Mouse (Mus musculus): ENCODE measurements around the gene Mgat5b. TPM values are rescaled to one million over a fixed set of nuclear protein-coding genes. Genes with fewer than 3 reads are reported as not detected.

Gene Mgat5b
- polyA plus RNA-seq, 1 experiment from 2014 or later: 31.0 TPM

DNA sequence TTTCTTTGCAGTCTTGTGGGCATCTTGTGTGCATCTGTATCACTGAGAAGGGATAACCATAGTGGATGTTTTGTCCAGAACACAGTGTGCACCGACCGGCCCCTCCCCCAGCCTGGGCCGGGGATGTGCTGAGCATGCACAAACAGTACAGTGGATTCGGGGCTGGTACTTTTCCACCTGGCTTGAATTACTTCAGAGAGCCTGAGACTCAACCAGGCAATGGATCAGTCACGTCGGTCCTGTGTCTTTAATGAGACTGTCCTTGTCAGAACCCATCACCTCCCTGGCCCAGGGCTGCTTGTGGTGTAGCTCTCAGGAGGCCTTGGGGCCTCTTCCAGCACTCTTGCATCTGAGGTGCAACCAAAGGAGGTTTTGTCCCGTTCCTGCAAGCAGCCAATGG is 46.4 kb downstream of the Mgat5b start:
- Histone ChIP-seq H3K4me2 (no peak overlapping the region), H3K27me3 (no peaks in the 10 kb centered on the region), H3K9me3 (no peaks in the 10 kb centered on the region), H3K4me1 (replicated peaks) (peaks cover 9% of the 10 kb centered on the region; the same call in 1 of the 2 replicates), H3K9ac (no peak overlapping the region), H3K4me3 (no peak overlapping the region), H3K27ac (replicated peaks) (no peak overlapping the region), H3K36me3 (peaks cover 12% of the 10 kb centered on the region; the same call in 1 of the 2 replicates)
- 60% methylated on average over 7 of the region's 7 CpGs for WGBS
- ATAC-seq (ENCODE audit: low FRiP score, low read depth): no peak

DNA sequence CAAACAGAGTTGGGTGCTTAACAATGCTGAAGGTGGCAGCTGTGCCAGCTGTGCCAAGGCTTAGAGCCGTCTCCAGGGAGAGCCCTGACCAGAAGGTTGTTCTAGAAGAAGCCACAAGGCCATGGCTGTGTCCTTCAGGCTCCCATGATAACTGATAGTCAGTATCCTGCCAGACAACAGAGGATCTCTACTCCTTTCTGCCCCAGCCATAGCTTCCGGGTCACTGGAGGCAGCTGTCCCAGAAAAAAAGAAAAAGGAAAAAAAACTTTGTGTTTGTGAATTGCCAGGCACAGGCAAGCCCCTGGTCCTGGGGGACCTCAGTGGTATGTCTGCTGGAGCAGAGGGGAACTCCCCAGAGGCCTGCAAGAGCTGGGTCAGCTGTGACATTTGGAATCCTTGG is 47.3 kb downstream of the Mgat5b start:
- Histone ChIP-seq H3K27ac (replicated peaks) (no peak overlapping the region), H3K36me3 (peaks cover 12% of the 10 kb centered on the region; the same call in 1 of the 2 replicates), H3K9ac (no peak overlapping the region), H3K4me3 (no peak overlapping the region), H3K9me3 (no peaks in the 10 kb centered on the region), H3K27me3 (no peaks in the 10 kb centered on the region), H3K4me2 (no peak overlapping the region), H3K4me1 (replicated peaks) (peaks cover 9% of the 10 kb centered on the region; the same call in 1 of the 2 replicates)
- 55% methylated on average over 2 of the region's 2 CpGs for WGBS
- ATAC-seq (ENCODE audit: low FRiP score, low read depth): no peak

DNA sequence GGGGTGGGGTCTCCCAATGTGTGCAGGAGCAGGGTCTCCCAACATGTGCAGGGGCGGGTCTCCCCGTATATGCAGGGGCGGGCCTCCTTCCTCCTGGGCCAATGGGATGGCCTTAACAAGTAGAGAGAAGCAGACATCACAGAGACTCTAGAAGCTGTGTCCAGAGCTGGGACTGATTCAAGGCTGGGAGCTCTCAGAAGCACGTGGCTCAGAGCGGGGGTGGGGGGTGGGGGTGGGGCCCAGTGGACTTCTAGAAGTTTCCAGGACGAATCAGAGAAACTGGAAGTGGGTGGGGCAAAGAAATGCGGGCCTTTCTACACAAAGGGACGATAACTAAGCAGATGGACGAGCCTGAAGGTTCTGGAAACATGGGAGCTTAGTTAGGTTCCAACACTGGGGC is 49.9 kb downstream of the Mgat5b start:
- Histone ChIP-seq H3K36me3 (peaks cover 8% of the 10 kb centered on the region; the same call in 1 of the 2 replicates), H3K4me2 (no peak overlapping the region), H3K4me1 (replicated peaks) (peaks cover 16% of the 10 kb centered on the region), H3K9me3 (no peaks in the 10 kb centered on the region), H3K27ac (replicated peaks) (no peak overlapping the region), H3K4me3 (no peak overlapping the region), H3K9ac (no peak overlapping the region), H3K27me3 (no peaks in the 10 kb centered on the region)
- no peak for ATAC-seq (ENCODE audit: low FRiP score, low read depth)
- WGBS: 89% methylated on average over 9 of the region's 9 CpGs

DNA sequence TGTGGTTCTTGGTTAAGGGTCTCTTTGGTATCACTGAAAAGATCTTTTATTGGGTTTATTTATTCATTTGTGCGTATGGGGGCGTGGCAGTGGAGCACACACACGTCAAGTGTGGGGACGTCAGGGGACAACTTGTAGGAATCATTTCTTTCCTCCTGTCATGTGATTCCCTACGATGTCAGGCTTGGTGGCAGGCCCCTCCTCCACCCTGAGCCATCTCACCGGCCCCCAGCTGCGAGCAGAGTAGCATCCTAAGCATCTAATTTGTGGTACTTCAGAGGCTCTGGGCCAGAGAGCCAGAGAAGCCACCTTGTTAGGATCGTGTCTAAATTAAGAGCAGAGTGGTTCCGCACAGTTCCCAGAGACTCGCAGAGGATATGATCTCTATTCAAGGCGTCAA is 50.8 kb downstream of the Mgat5b start:
- Histone ChIP-seq H3K4me2 (no peak overlapping the region), H3K4me3 (no peak overlapping the region), H3K4me1 (replicated peaks) (peaks cover 16% of the 10 kb centered on the region), H3K9me3 (no peaks in the 10 kb centered on the region), H3K36me3 (peaks cover 7% of the 10 kb centered on the region; the same call in 1 of the 2 replicates), H3K27ac (replicated peaks) (no peak overlapping the region), H3K27me3 (no peaks in the 10 kb centered on the region), H3K9ac (no peak overlapping the region)
- WGBS: 59% methylated on average over 11 of the region's 11 CpGs
- no peak for ATAC-seq (ENCODE audit: low FRiP score, low read depth)

- no peaks in the 10 kb centered on the region for H3K9me3 ChIP-seq
- peaks cover 7% of the 10 kb centered on the region; the same call in 1 of the 2 replicates for H3K36me3 ChIP-seq
- peaks cover 11% of the 10 kb centered on the region for H3K4me1 ChIP-seq (replicated peaks)
- no peak overlapping the region for H3K9ac ChIP-seq
- WGBS: 29% methylated on average over 4 of the region's 4 CpGs
- no peak overlapping the region for H3K4me2 ChIP-seq
- H3K27me3 ChIP-seq: no peaks in the 10 kb centered on the region
- no peak overlapping the region for H3K4me3 ChIP-seq
- no peak for ATAC-seq (ENCODE audit: low FRiP score, low read depth)
- H3K27ac ChIP-seq (replicated peaks): no peak overlapping the region
These were observed 52.2 kb downstream of the Mgat5b start for GRCm38 (mm10) chr11:116970847-116971246.

- 30% methylated on average over 4 of the region's 4 CpGs for WGBS
- H3K27me3 ChIP-seq: no peaks in the 10 kb centered on the region
- H3K36me3 ChIP-seq: peaks cover 11% of the 10 kb centered on the region
- H3K9ac ChIP-seq: no peak overlapping the region
- no peak overlapping the region for H3K4me3 ChIP-seq
- H3K4me1 ChIP-seq (replicated peaks): peaks cover 6% of the 10 kb centered on the region
- ATAC-seq (ENCODE audit: low FRiP score, low read depth): no peak
- H3K27ac ChIP-seq (replicated peaks): no peak overlapping the region; the same call in 1 of the 2 replicates
- no peaks in the 10 kb centered on the region for H3K9me3 ChIP-seq
- no peak overlapping the region for H3K4me2 ChIP-seq
These were observed 54.2 kb downstream of the Mgat5b start for GRCm38 (mm10) chr11:116972828-116973227.

GRCm38 (mm10) chr11:116973508-116973907 is 54.8 kb downstream of the Mgat5b start:
- 90% methylated on average over 9 of the region's 9 CpGs for WGBS
- Histone ChIP-seq H3K4me1 (replicated peaks) (peaks cover 6% of the 10 kb centered on the region), H3K4me2 (no peak overlapping the region), H3K27ac (replicated peaks) (no peak overlapping the region), H3K36me3 (peaks cover 14% of the 10 kb centered on the region), H3K27me3 (no peaks in the 10 kb centered on the region), H3K4me3 (no peak overlapping the region), H3K9me3 (no peaks in the 10 kb centered on the region), H3K9ac (no peak overlapping the region)
- no peak for ATAC-seq (ENCODE audit: low FRiP score, low read depth)

- no peak for ATAC-seq (ENCODE audit: low FRiP score, low read depth)
- H3K27ac ChIP-seq (replicated peaks): no peak overlapping the region
- 95% methylated on average over 7 of the region's 7 CpGs for WGBS
These were observed 55.7 kb downstream of the Mgat5b start for GRCm38 (mm10) chr11:116974341-116974740.

GRCm38 (mm10) chr11:116980313-116980712 is 61.6 kb downstream of the Mgat5b start:
- ATAC-seq (ENCODE audit: low FRiP score, low read depth): 0 out of 2 replicates have a peak, but pooled peaks have one; percentile 9
- Histone ChIP-seq H3K4me1 (replicated peaks) (peaks cover 11% of the 10 kb centered on the region), H3K9ac (no peak overlapping the region), H3K9me3 (no peaks in the 10 kb centered on the region), H3K27me3 (no peaks in the 10 kb centered on the region), H3K27ac (replicated peaks) (peak overlapping the region; percentile 49), H3K4me2 (no peak overlapping the region), H3K36me3 (peaks cover 18% of the 10 kb centered on the region), H3K4me3 (no peak overlapping the region)
- WGBS: 25% methylated on average over 5 of the region's 5 CpGs

More at GRCm38 (mm10) chr11:116974341-116974740, 55.7 kb downstream of the Mgat5b start:
- H3K27me3 ChIP-seq: no peaks in the 10 kb centered on the region
- peaks cover 19% of the 10 kb centered on the region for H3K36me3 ChIP-seq
- H3K9me3 ChIP-seq: no peaks in the 10 kb centered on the region
- H3K4me3 ChIP-seq: no peak overlapping the region
- H3K9ac ChIP-seq: no peak overlapping the region
- H3K4me1 ChIP-seq (replicated peaks): peaks cover 6% of the 10 kb centered on the region
- no peak overlapping the region for H3K4me2 ChIP-seq

DNA sequence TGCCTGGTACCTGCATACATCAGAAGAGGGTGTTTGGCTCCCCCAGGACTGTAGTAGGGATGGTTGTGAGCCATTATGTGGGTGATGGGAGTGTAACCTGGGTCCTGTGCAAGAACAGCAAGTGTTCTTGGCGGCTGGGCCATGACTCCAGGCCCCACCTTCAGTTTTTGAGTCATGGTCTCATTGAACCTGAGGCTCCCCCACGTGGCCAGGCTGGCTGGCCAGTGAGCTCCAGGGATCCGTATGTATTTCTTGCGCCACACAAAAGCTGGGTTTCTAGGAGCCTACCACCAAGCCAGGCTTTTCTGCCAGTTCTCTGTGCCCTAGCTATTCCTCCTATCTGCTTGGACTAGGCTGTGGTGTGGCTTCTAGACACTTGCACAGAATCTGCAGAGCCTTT is 63.9 kb downstream of the Mgat5b start:
- Histone ChIP-seq H3K27ac (replicated peaks) (no peak overlapping the region), H3K4me1 (replicated peaks) (peaks cover 11% of the 10 kb centered on the region), H3K9ac (no peak overlapping the region), H3K4me2 (no peak overlapping the region), H3K27me3 (no peaks in the 10 kb centered on the region), H3K36me3 (peaks cover 26% of the 10 kb centered on the region), H3K9me3 (no peaks in the 10 kb centered on the region), H3K4me3 (no peak overlapping the region)
- WGBS: 61% methylated on average over 4 of the region's 4 CpGs
- ATAC-seq (ENCODE audit: low FRiP score, low read depth): no peak

GRCm38 (mm10) chr11:116985504-116986385 is 67.1 kb downstream of the Mgat5b start:
- peaks cover 12% of the 10 kb centered on the region; the same call in 1 of the 2 replicates for H3K36me3 ChIP-seq
- ATAC-seq (ENCODE audit: low FRiP score, low read depth): no peak
- H3K4me2 ChIP-seq: no peak overlapping the region
- peaks cover 20% of the 10 kb centered on the region for H3K4me1 ChIP-seq (replicated peaks)
- no peak overlapping the region for H3K27ac ChIP-seq (replicated peaks)
- H3K27me3 ChIP-seq: no peaks in the 10 kb centered on the region
- 76% methylated on average over 15 of the region's 15 CpGs for WGBS
- H3K4me3 ChIP-seq: no peak overlapping the region
- no peaks in the 10 kb centered on the region for H3K9me3 ChIP-seq
- H3K9ac ChIP-seq: no peak overlapping the region

DNA sequence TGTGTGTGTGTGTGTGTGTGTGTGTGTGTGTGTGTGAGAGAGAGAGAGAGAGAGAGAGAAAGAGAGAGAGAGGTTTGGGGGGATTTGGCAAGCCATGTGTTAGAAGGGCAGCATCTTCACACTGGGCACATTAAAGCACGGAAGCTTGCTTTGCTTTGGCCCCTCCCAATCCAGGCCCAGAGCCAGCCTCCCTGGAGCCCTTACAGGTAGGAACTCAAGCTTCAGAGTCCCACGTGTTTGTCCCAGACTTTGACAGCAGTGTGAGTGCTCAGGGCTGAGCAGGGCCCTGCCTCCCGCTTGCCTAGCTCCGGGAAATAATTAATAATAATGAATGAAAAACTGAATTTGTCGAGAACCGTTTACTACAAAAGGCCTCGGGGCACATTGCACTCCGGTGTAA is 69.5 kb downstream of the Mgat5b start:
- Histone ChIP-seq H3K4me3 (no peak overlapping the region), H3K4me1 (replicated peaks) (peaks cover 24% of the 10 kb centered on the region), H3K36me3 (peaks cover 12% of the 10 kb centered on the region; the same call in 1 of the 2 replicates), H3K4me2 (no peak overlapping the region), H3K9ac (no peak overlapping the region), H3K27ac (replicated peaks) (peak overlapping the region; percentile 49; the same call in 1 of the 2 replicates), H3K27me3 (no peaks in the 10 kb centered on the region), H3K9me3 (no peaks in the 10 kb centered on the region)
- WGBS: 26% methylated on average over 8 of the region's 8 CpGs
- no peak; the same call in 1 of the 2 replicates for ATAC-seq (ENCODE audit: low FRiP score, low read depth)

Data from hindbrain, embryonic 15.5 days (tissue).